Mouse (Mus musculus): ENCODE results near the gene Themis3. TPM values are rescaled to one million over a fixed set of nuclear protein-coding genes. Genes with fewer than 3 reads are reported as not detected.
"Not testable (repeated sequence)": the region's sequence is repeated elsewhere in the genome, so short reads cannot be mapped to it uniquely, and the experiment has no call there.

The Themis3 gene
- total RNA-seq, 4 experiments from 2014 or later, result 0.12 to 4.5 (median 1.0) TPM

DNA sequence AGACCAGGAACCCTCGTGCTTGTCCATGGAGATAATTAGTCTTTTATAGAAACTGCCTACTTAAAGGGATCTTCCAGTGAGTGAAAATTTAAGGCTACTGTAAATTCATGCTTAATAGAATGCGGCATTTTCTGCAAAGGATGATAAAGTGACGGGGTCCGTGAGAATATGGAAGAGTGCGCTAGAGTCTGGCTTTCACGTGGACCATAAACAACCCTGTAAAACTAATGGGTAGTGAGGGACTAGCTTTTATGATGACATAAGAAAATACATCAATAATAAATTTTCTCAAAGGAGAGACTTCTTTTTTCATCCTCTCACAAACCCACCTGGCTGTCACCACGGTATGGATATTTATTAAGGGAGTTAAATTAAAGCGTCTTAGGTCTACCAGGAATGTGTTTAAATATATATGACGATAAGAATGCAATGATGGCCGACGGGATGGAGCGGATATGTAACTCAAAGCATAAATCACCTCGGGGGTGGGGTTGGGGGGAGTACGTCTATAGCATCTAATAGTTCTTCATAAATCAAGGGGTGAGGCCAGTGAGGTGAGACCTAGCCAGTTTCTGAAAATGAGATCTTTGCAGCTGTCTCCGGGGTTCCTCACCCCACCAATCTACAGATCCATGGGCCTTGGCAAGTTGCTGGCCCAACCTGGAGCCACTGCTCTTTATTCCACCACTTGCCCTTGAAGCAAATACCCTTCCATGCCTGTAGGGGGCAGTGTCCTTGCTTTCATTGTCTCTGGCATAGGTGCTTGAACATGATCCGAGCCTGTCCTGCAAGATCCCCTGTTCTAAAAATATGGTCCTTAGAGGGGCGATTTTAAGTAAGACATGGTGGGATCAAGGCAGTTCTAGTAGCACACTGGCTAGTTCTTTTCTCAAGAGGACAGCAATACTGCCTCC lies 35.8 kb downstream of the Themis3 start:
- DNase-seq (ENCODE audit: low spot score in 2 of 2), result no peak

- DNase-seq (ENCODE audit: low spot score in 2 of 2), result no peak
Measured at GRCm38 (mm10) chr17:66552690-66553089, 41.7 kb downstream of the Themis3 start.

DNA sequence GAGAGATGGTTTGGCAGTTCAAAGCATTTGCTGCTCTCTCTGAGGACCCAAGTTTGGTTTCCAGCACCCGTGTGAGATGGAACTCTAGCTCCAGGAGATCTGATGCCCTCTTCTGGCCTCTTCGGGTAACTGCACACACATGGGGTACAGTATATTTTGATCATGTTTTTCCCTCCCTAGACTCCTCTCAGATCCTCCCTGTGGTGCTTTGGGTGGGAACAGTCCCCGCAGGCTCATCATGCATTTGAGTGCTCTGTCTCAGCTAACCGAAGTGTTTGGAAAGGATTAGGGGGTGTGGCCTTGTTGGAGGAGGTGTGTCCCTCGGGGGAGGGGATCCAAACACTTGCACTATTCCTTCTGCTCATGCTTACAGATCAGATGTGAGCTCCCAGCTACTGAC lies 43.9 kb downstream of the Themis3 start:
- no peak for DNase-seq (ENCODE audit: low spot score in 2 of 2)

- DNase-seq (ENCODE audit: low spot score in 2 of 2), result no peak
Measured at GRCm38 (mm10) chr17:66532285-66532684, 62.1 kb downstream of the Themis3 start.

GRCm38 (mm10) chr17:66523396-66523795 lies 71.0 kb downstream of the Themis3 start:
- no peak for DNase-seq (ENCODE audit: low spot score in 2 of 2)

- not testable (repeated sequence) for DNase-seq (ENCODE audit: low spot score in 2 of 2)
Measured at GRCm38 (mm10) chr17:66522631-66523030, 71.8 kb downstream of the Themis3 start.

DNA sequence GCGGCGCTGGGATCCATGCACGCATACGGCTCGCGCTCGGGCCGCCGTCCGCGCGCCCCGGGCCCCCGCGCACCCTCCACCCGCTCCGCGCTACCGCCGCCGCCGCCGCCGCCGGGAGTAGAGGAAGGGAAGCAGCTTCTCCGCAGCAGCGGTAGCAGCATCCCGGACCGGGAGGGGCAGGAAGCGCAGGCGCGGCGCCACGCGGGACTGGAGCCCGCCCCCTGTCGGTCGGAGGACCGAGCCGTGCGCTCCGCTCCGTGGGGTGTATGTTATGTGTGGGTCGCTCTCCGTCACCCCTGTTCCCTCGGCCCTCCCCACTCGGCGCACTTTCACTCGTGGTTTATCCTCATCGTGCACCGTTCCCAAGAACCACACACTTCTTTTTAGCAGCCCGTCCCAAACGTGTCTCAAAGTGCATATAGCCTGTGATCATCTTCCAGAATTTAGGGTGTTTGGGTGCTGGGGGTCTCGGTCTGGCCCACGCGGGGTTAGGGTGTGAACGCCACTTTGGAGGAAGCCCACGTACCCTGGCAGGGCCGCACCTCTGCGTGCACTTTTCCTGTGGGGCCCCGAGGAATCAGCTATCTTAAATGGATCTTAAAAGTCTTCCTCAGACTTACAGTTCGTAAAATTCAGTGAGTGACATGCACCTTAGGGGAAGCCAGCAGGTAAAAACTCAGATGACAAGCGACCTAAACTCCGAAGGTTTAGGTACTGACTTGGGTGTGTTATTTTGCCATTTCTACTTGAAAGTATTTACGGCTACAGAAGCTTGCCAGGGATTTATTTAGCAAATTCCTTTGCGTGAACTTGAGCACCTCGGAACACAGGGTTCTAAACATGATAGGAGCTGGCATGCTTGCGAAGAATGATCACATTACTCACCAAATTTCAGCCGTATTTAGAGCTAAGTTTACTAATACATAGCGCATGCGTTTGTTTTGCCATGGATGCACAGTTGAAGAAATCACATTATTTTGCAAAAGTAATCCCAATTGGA lies 74.6 kb downstream of the Themis3 start, which contains the start of gene Rab12:
TSS of gene Rab12 (minus strand) at position 176 of the 1,000 bp plus-strand sequence.
- peak; percentile 75 to 78 for DNase-seq (ENCODE audit: low spot score in 2 of 2)

GRCm38 (mm10) chr17:66518877-66519553 lies 75.4 kb downstream of the Themis3 start:
- peak in 1 of 2 experiments; percentile 26 for DNase-seq (ENCODE audit: low spot score in 2 of 2)

DNA sequence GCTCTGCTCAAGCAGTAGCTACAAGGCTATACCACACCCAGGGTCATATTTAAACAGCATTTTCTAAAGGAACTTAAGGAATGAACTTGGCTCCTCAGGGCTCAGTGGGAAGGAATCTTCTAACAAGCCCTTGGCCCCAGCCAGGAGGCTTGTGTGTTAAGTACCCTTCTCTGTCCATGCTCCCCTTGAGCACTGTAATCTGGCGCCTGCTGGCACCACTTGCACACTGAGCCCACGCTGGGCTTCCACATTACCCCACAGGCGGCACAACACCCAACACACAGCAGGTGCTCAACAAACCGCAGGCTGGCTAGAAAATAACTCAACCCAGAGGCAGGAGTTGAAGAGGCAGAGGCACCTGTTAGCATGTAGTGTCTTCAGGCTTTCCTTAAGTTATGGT lies 77.5 kb downstream of the Themis3 start:
- DNase-seq (ENCODE audit: low spot score in 2 of 2), result no peak

GRCm38 (mm10) chr17:66514288-66514995 lies 80.0 kb downstream of the Themis3 start:
- DNase-seq (ENCODE audit: low spot score in 2 of 2), result no peak

GRCm38 (mm10) chr17:66512202-66512956 lies 82.0 kb downstream of the Themis3 start:
- no peak for DNase-seq (ENCODE audit: low spot score in 2 of 2)

GRCm38 (mm10) chr17:66510221-66510683 lies 84.2 kb downstream of the Themis3 start:
- no peak for DNase-seq (ENCODE audit: low spot score in 2 of 2)

DNA sequence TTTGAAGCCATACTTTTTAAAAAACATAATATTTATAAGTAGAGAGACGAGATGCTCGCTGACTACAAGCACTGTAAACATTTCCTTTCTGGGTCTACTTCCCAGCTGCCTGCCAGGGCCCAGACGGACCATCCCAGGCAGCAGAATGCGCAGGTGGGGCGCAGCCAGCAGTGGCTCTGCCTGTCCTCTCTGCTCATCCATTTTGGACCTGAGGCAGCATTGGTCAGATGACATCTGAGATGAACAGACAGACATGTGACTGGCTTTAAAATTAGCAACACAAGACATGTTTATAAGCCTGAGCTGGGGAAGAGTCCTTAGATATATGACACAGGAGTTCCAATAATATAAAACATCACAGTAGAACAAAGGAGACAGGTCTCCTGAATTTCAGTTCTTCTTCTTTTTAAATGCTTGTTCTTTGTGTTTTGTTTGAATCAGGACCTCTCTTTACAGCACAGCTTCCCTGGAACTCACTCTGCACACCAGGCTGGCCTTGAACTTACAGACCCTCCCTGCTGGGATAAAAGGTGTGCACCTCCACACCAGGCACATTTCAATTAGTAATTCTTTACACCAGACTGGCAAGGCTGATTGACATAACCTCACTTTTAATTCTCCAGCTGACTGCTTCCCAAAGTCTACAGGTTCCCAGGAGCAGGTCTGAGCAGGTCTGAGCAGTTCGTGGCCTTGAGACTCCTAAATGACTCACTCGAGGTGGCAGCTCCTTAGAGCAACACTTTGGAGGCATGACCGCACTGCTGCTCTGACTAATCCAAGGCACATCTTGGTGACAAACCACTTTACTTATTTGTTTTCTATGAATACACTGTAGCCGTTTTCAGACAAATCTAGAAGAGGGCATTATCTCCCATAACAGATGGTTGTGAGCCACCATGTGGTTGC lies 87.1 kb downstream of the Themis3 start:
- DNase-seq (ENCODE audit: low spot score in 2 of 2), result peak; percentile 40 to 45

- peak; percentile 37 to 42 for DNase-seq (ENCODE audit: low spot score in 2 of 2)
Measured at GRCm38 (mm10) chr17:66504964-66505363, 89.5 kb downstream of the Themis3 start.

All from gastrocnemius, adult 8-10 months (tissue).